Mouse (Mus musculus) midbrain, embryonic 13.5 days (tissue): ENCODE results near the gene Col19a1. TPM values are rescaled to one million over a fixed set of nuclear protein-coding genes. Genes with fewer than 3 reads are reported as not detected.

Experiments used
- ATAC-seq: fragments of 200-750 bp; cut with Nextera tagmentation; 2 replicates; pipeline ENCODE4 v1.8.0; 2017; ENCODE audit warnings: mild to moderate bottlenecking, moderate TSS enrichment, moderate library complexity
- H3K27ac ChIP-seq: fragments of 300-500 bp; sonication (generic); 2 replicates; pipeline ENCODE4 v1.5.1; 2015; ENCODE audit warnings: inconsistent platforms, mild to moderate bottlenecking, moderate library complexity
- H3K27me3 ChIP-seq: fragments of 300-500 bp; sonication (generic); 2 replicates; pipeline ENCODE4 v1.6.1; 2015; ENCODE audit warnings: mild to moderate bottlenecking, inconsistent platforms
- H3K36me3 ChIP-seq: fragments of 300-500 bp; sonication (generic); 2 replicates; pipeline ENCODE4 v1.6.1; 2015; ENCODE audit warnings: mild to moderate bottlenecking, inconsistent platforms
- H3K4me1 ChIP-seq: fragments of 300-500 bp; sonication (generic); replicated peaks from 2 replicates; pipeline ENCODE4 v1.6.1; 2015; ENCODE audit warnings: inconsistent platforms
- H3K4me2 ChIP-seq: fragments of 300-500 bp; sonication (generic); replicated peaks from 2 replicates; pipeline ENCODE4 v1.6.1; 2015; ENCODE audit warnings: moderate library complexity, mild to moderate bottlenecking, inconsistent platforms
- H3K4me3 ChIP-seq: fragments of 300-500 bp; sonication (generic); replicated peaks from 2 replicates; pipeline ENCODE4 v1.5.1; 2015; ENCODE audit warnings: mild to moderate bottlenecking, inconsistent platforms
- H3K9ac ChIP-seq: fragments of 300-500 bp; sonication (generic); replicated peaks from 2 replicates; pipeline ENCODE4 v1.6.1; 2015; ENCODE audit warnings: mild to moderate bottlenecking, inconsistent platforms
- H3K9me3 ChIP-seq: fragments of 300-500 bp; sonication (generic); 2 replicates; pipeline ENCODE4 v1.6.1; 2016; ENCODE audit warnings: mild to moderate bottlenecking, inconsistent platforms
- WGBS: fragments of 180-500 bp; shearing (Covaris S2); methylation state at CpG from one replicate; pipeline ENCODE4 v1.1.7; 2015; 5-methylcytosine and 5-hydroxymethylcytosine counted together
- polyA plus RNA-seq: library from polyadenylated mRNA; unstranded; fragments of >200 nt; fragmentation: Nextera tagmentation; extraction: Ambion mirVana; gene quantifications from 2 replicates; pipeline ENCODE4 v1.2.1, GENCODE M21; 2015

Col19a1 gene
- polyA plus RNA-seq, 1 experiment from 2014 or later = 0.86 TPM

DNA sequence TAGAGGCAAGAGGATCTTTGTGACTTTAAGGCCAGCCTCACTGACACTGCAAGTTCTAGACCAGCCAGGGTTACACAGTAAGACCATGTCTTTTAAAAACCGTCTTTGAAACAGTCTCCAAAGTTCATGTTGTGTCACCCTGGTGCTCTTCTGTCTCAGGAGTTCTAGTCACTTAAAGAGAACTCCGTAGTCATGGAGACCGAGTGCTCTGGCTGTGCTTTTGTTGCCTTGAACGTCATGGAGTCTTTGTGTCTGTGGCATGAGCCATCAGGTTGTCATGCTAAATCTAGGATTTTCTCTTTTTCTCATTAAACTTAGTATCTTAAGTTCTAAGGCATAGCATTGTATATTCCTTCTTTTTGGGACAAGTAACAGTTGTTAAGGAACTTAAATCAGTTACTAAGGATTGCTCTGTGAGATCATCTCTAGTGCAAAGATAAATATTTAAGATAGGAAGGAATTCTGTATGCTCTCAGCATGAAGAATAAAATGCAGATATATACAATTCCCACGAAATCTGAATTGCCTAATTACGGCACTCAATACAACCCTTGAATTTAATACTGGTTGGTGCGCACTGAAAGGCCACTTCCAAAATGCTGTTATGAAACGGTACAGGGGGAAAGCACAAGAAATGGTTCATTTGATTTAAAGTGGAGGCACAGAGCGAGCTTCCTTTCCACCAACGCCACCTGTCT is 134.6 kb downstream of the Col19a1 start:
- Histone ChIP-seq H3K27ac (no peak overlapping the region), H3K9me3 (no peaks in the 10 kb centered on the region), H3K36me3 (no peaks in the 10 kb centered on the region), H3K27me3 (no peaks in the 10 kb centered on the region), H3K9ac (no peak overlapping the region), H3K4me3 (no peak overlapping the region), H3K4me2 (no peak overlapping the region), H3K4me1 (peaks cover 3% of the 10 kb centered on the region; the same call in 1 of the 2 replicates)
- 38% methylated on average over 10 of the region's 10 CpGs for WGBS
- 0 out of 2 replicates have a peak, but pooled peaks have one; percentile 24 for ATAC-seq

DNA sequence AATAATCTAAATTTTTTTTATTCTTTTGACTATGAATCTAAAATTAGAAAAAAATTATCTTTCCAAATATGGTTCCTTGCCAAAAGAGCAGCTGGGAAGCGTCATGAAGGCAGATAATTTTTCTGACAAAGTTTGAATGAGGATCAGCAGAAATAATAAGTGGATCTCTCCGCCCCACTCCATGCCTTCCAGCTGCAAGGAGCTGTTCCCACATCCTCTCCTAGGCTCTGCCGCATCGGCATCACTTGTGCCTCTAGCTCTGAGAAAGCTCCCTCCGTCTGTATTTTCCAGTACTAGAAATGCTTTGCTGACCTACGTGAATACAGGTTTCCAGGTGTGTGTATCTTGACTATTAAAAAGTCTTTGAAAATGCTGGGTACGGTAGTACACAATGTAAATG is 135.1 kb downstream of the Col19a1 start:
- ATAC-seq = no peak
- Histone ChIP-seq H3K27ac (no peak overlapping the region), H3K36me3 (no peaks in the 10 kb centered on the region), H3K9me3 (no peaks in the 10 kb centered on the region), H3K9ac (no peak overlapping the region), H3K27me3 (no peaks in the 10 kb centered on the region), H3K4me1 (peaks cover 3% of the 10 kb centered on the region; the same call in 1 of the 2 replicates), H3K4me3 (no peak overlapping the region), H3K4me2 (no peak overlapping the region)
- 58% methylated on average over 7 of the region's 7 CpGs for WGBS

- no peak overlapping the region for H3K9ac ChIP-seq
Observed at GRCm38 (mm10) chr1:24437425-24437824, 149.8 kb downstream of the Col19a1 start.

DNA sequence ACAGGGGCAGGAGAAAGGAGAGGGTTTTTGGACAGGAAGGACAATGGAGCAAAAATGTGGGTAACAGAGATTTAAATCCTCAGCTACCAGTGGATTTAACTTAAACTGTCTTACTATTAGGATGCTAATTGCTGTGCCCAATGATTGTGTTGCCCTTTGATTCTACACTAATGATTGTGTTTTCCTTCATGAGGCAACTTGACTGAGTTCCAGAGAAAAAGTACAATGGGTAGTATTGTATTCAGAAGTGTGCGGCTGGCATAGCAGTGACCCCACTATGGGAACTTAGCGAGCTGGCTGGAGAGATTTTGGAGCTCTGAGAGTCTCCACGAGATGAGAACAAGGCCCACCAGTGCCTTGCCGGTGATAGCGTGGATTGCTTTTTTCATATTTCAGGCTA is 159.0 kb downstream of the Col19a1 start:
- Histone ChIP-seq H3K9ac (no peak overlapping the region), H3K4me2 (no peak overlapping the region), H3K27ac (no peak overlapping the region), H3K4me1 (no peaks in the 10 kb centered on the region), H3K9me3 (no peaks in the 10 kb centered on the region), H3K36me3 (no peaks in the 10 kb centered on the region), H3K4me3 (no peak overlapping the region), H3K27me3 (no peaks in the 10 kb centered on the region)
- ATAC-seq = no peak
- WGBS = 88% methylated on average over 5 of the region's 5 CpGs

More at GRCm38 (mm10) chr1:24437425-24437824, 149.8 kb downstream of the Col19a1 start:
- Histone ChIP-seq H3K4me1 (no peaks in the 10 kb centered on the region), H3K27me3 (no peaks in the 10 kb centered on the region), H3K4me3 (no peak overlapping the region), H3K36me3 (no peaks in the 10 kb centered on the region), H3K4me2 (no peak overlapping the region), H3K27ac (no peak overlapping the region), H3K9me3 (no peaks in the 10 kb centered on the region)
- ATAC-seq = no peak

GRCm38 (mm10) chr1:24378125-24378821 is 209.0 kb downstream of the Col19a1 start:
- Histone ChIP-seq H3K9ac (no peak overlapping the region), H3K27me3 (no peaks in the 10 kb centered on the region), H3K27ac (no peak overlapping the region), H3K4me2 (no peak overlapping the region), H3K4me3 (no peak overlapping the region), H3K9me3 (no peaks in the 10 kb centered on the region), H3K4me1 (no peaks in the 10 kb centered on the region), H3K36me3 (no peaks in the 10 kb centered on the region)
- WGBS = 44% methylated on average over 8 of the region's 8 CpGs
- ATAC-seq = no peak

DNA sequence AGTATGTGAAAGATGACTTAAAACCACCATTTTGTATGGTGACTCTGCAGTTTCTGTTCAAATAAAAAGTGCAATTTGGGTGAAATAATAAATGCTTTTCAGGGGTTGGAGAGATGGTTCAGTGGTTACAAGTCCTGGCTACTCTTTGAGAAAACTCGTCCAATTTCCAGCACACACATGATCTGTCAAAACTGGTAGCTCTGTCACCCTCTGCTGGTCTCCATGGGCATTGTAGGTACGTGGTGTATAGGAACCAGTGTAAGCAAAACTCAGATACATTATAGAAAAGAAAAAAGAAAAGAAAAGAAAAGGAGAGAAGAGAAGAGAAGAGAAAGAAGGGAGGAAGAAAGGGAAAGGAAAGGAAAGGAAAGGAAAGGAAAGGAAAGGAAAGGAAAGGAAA is 212.4 kb downstream of the Col19a1 start:
- Histone ChIP-seq H3K4me1 (no peaks in the 10 kb centered on the region), H3K27ac (no peak overlapping the region), H3K27me3 (no peaks in the 10 kb centered on the region), H3K9me3 (no peaks in the 10 kb centered on the region), H3K36me3 (no peaks in the 10 kb centered on the region), H3K4me2 (no peak overlapping the region), H3K4me3 (no peak overlapping the region), H3K9ac (no peak overlapping the region)
- WGBS = 26% methylated on average over 2 of the region's 2 CpGs
- ATAC-seq = no peak

DNA sequence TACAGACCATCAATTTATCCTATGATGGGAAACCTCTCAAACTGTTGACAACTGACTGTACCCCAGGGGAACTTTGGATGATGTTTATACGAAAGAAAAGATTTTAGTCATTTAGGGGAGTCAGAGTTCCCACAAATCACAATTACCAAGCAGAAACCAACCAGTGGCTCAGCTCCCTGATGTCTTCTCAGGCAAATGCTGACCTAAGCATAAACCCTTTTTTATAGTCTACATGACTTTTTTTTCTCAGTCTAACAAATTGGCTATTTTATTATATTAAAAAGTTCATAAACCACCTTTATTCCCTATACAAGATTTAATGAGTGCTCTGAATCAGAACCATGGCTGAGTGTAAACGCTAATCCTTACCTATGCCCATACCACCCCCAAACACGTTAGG is 213.6 kb downstream of the Col19a1 start:
- no peak overlapping the region for H3K27ac ChIP-seq
- 91% methylated on average over 3 of the region's 3 CpGs for WGBS
- no peak overlapping the region for H3K9ac ChIP-seq
- no peak for ATAC-seq
- no peaks in the 10 kb centered on the region for H3K9me3 ChIP-seq
- H3K4me2 ChIP-seq = no peak overlapping the region
- no peaks in the 10 kb centered on the region for H3K27me3 ChIP-seq
- no peak overlapping the region for H3K4me3 ChIP-seq
- H3K36me3 ChIP-seq = no peaks in the 10 kb centered on the region
- H3K4me1 ChIP-seq = no peaks in the 10 kb centered on the region

GRCm38 (mm10) chr1:24372471-24373258 is 214.6 kb downstream of the Col19a1 start:
- Histone ChIP-seq H3K9me3 (no peaks in the 10 kb centered on the region), H3K4me3 (no peak overlapping the region), H3K36me3 (no peaks in the 10 kb centered on the region), H3K27me3 (no peaks in the 10 kb centered on the region), H3K27ac (no peak overlapping the region), H3K9ac (no peak overlapping the region), H3K4me2 (no peak overlapping the region), H3K4me1 (no peaks in the 10 kb centered on the region)
- 90% methylated on average over 4 of the region's 4 CpGs for WGBS
- ATAC-seq = peak; percentile 55; the same call in 1 of the 2 replicates

- Histone ChIP-seq H3K4me2 (no peak overlapping the region), H3K27ac (no peak overlapping the region), H3K9me3 (no peaks in the 10 kb centered on the region), H3K36me3 (no peaks in the 10 kb centered on the region), H3K4me3 (no peak overlapping the region), H3K27me3 (no peaks in the 10 kb centered on the region), H3K4me1 (no peaks in the 10 kb centered on the region), H3K9ac (no peak overlapping the region)
- 57% methylated on average over 19 of the region's 19 CpGs for WGBS
- no peak for ATAC-seq
Observed at GRCm38 (mm10) chr1:24367570-24368517, 219.4 kb downstream of the Col19a1 start.

DNA sequence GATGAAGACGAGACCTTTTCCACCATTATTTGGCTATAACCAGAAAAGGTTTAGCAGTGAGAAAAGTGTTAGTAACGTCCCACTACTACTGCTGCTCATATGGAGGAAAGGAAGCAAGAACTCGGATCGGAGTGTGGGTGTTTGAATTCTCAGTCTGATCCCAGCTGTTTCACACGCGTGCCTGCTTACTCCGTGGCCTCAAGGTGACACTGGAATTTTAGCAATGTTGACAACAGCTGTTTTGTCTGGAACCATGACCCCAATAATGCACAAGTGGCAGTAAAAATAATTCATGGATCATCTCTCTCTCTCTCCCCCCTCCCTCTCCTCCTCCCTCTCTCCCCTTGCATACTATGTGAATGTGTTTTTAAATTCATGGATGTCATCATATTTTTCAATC is 222.5 kb downstream of the Col19a1 start:
- H3K9me3 ChIP-seq = no peaks in the 10 kb centered on the region
- 86% methylated on average over 7 of the region's 7 CpGs for WGBS
- H3K9ac ChIP-seq = no peak overlapping the region
- H3K27me3 ChIP-seq = no peaks in the 10 kb centered on the region
- H3K4me1 ChIP-seq = no peaks in the 10 kb centered on the region
- H3K4me2 ChIP-seq = no peak overlapping the region
- ATAC-seq = no peak
- H3K36me3 ChIP-seq = no peaks in the 10 kb centered on the region
- no peak overlapping the region for H3K27ac ChIP-seq
- no peak overlapping the region for H3K4me3 ChIP-seq

GRCm38 (mm10) chr1:24361990-24362635 is 225.2 kb downstream of the Col19a1 start:
- H3K27ac ChIP-seq = no peak overlapping the region
- no peak overlapping the region for H3K4me3 ChIP-seq
- H3K36me3 ChIP-seq = no peaks in the 10 kb centered on the region
- no peaks in the 10 kb centered on the region for H3K4me1 ChIP-seq
- H3K9ac ChIP-seq = no peak overlapping the region
- no peak overlapping the region for H3K4me2 ChIP-seq
- no peaks in the 10 kb centered on the region for H3K9me3 ChIP-seq
- no peaks in the 10 kb centered on the region for H3K27me3 ChIP-seq
- no peak for ATAC-seq
- 85% methylated on average over 13 of the region's 13 CpGs for WGBS
